Mouse (Mus musculus): ENCODE results near the gene Vmn1r234. TPM values are rescaled to one million over a fixed set of nuclear protein-coding genes. Genes with fewer than 3 reads are reported as not detected.

The Vmn1r234 gene
- total and polyA plus RNA-seq, 3 experiments = not detected

DNA sequence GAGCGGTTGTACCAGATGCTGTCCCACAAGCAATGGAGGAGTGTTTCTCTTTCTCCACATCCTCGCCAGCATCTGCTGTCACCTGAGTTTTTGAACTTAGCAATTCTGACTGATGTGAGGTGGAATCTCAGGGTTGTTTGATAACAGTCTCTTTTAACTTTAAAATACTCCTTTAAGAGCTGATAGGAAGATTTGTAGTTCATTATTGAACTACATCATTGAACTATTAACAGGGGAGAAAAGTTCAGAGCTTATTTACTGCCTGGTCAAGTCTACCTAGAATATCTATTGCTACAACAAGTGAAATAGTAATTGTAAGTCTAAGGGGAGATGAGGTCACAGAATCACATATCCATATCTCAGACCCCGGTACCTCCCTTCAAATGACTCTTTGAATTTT, 56.8 kb downstream of the Vmn1r234 start, which contains the start of gene Vmn1r236:
Vmn1r236 (plus strand) TSS at position 301 of the 400 bp plus-strand sequence.
- no peaks in the 10 kb centered on the region for H3K36me3 ChIP-seq (ENCODE audit: control insufficient read depth in 1 of 2, insufficient read depth in 2 of 2, low read length in 2 of 2)
- H3K27me3 ChIP-seq (ENCODE audit: control insufficient read depth in 1 of 2, insufficient read depth in 2 of 2, low read length in 2 of 2) = no peaks in the 10 kb centered on the region; a peak in 1 of 4 replicates
- no peak for DNase-seq (ENCODE audit: low read depth, low spot score)
- no peak for TF ChIP-seq GABPA (IDR thresholded peaks at IDR 0.05; ENCODE audit: low read depth, low read length)
- TF ChIP-seq RAD21 (IDR thresholded peaks at IDR 0.05; ENCODE audit: low read depth, low read length) = no peak
- TF ChIP-seq MAFK (IDR thresholded peaks at IDR 0.05; ENCODE audit: borderline replicate concordance, low read depth, low read length) = no peak
- no peak for TF ChIP-seq BHLHE40 (IDR thresholded peaks at IDR 0.05; ENCODE audit: borderline replicate concordance, low read depth, low read length)
- no peak for TF ChIP-seq ZNF384 (IDR thresholded peaks at IDR 0.05; ENCODE audit: low read depth, low read length)
- TF ChIP-seq ZC3H11A (IDR thresholded peaks at IDR 0.05; ENCODE audit: low read depth, low read length) = no peak
- TF ChIP-seq ZKSCAN1 (IDR thresholded peaks at IDR 0.05; ENCODE audit: low read depth, low read length) = no peak
- TF ChIP-seq TBP (IDR thresholded peaks at IDR 0.05; ENCODE audit: low read depth, low read length) = no peak
- TF ChIP-seq UBTF (IDR thresholded peaks at IDR 0.05; ENCODE audit: borderline replicate concordance, insufficient read depth, low read depth, low read length) = no peak
- no peak for TF ChIP-seq MAX (IDR thresholded peaks at IDR 0.05; ENCODE audit: low read length)
- no peak for TF ChIP-seq RCOR1 (IDR thresholded peaks at IDR 0.05; ENCODE audit: low read depth, low read length)
- TF ChIP-seq JUND (IDR thresholded peaks at IDR 0.05; ENCODE audit: low read depth, low read length) = no peak
- no peaks in the 10 kb centered on the region for H3K9me3 ChIP-seq (replicated peaks; ENCODE audit: insufficient read depth, low read length)
- H3K79me2 ChIP-seq (ENCODE audit: control insufficient read depth, insufficient read depth, low read length, poor library complexity) = no peaks in the 10 kb centered on the region
- H3K27ac ChIP-seq (ENCODE audit: control insufficient read depth, low read depth, low read length) = no peak within 1 kb of the TSS
- no peak within 1 kb of the TSS for H3K4me3 ChIP-seq (ENCODE audit: control insufficient read depth in 1 of 2, insufficient read depth in 1 of 2, low read depth in 2 of 2, low read length in 2 of 2)
- H3K9ac ChIP-seq (ENCODE audit: control insufficient read depth, low read depth, low read length, poor library complexity, severe bottlenecking) = no peak within 1 kb of the TSS
- H3K4me1 ChIP-seq (ENCODE audit: control insufficient read depth in 1 of 2, insufficient read depth in 2 of 2, low read length in 2 of 2) = no peaks in the 10 kb centered on the region

DNA sequence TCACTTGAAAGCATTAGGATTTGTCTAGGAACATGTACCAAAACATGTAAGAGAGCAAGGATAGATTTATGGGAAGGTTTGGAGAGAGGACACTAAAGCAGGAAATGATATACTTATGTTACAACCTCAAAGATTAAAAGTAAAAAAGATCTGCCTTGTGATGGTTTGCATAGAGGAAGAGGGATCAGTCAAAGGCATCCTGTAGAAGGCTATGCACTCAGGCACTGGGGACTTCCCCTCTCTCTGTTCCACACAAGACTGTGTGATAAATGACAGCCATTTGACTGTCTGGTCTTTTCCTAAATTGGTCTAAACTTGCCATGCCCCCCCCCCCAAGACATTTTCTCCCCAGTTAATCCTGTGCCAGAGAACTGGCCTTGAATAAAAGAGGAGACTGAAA, 58.5 kb downstream of the Vmn1r234 start:
- H3K4me3 ChIP-seq (ENCODE audit: control insufficient read depth in 1 of 2, insufficient read depth in 1 of 2, low read depth in 2 of 2, low read length in 2 of 2) = no peak overlapping the region
- TF ChIP-seq UBTF (IDR thresholded peaks at IDR 0.05; ENCODE audit: borderline replicate concordance, insufficient read depth, low read depth, low read length) (no peak), MAX (IDR thresholded peaks at IDR 0.05; ENCODE audit: low read length) (no peak), ZMIZ1 (IDR thresholded peaks at IDR 0.05; ENCODE audit: low read depth, low read length) (no peak), MYC (IDR thresholded peaks at IDR 0.05; ENCODE audit: low read depth, low read length) (no peak), POLR2AphosphoS2 (IDR thresholded peaks at IDR 0.05; ENCODE audit: low read length) (no peak), MEF2A (IDR thresholded peaks at IDR 0.05; ENCODE audit: extremely low read depth, insufficient replicate concordance, low read depth, low read length, poor library complexity, severe bottlenecking) (no peak), CHD1 (IDR thresholded peaks at IDR 0.05; ENCODE audit: low read depth, low read length) (no peak), CHD2 (IDR thresholded peaks at IDR 0.05; ENCODE audit: low read length) (no peak), ZKSCAN1 (IDR thresholded peaks at IDR 0.05; ENCODE audit: low read depth, low read length) (no peak), MAFK (IDR thresholded peaks at IDR 0.05; ENCODE audit: borderline replicate concordance, low read depth, low read length) (no peak), RCOR1 (IDR thresholded peaks at IDR 0.05; ENCODE audit: low read depth, low read length) (no peak)

More for the DNA sequence above, 58.5 kb downstream of the Vmn1r234 start:
- H3K27me3 ChIP-seq (ENCODE audit: control insufficient read depth in 1 of 2, insufficient read depth in 2 of 2, low read length in 2 of 2) = no peaks in the 10 kb centered on the region
- H3K4me1 ChIP-seq (ENCODE audit: control insufficient read depth in 1 of 2, insufficient read depth in 2 of 2, low read length in 2 of 2) = no peaks in the 10 kb centered on the region
- no peak overlapping the region for H3K9ac ChIP-seq (ENCODE audit: control insufficient read depth, low read depth, low read length, poor library complexity, severe bottlenecking)
- H3K36me3 ChIP-seq (ENCODE audit: control insufficient read depth in 1 of 2, insufficient read depth in 2 of 2, low read length in 2 of 2) = no peaks in the 10 kb centered on the region
- no peaks in the 10 kb centered on the region for H3K9me3 ChIP-seq (replicated peaks; ENCODE audit: insufficient read depth, low read length)
- H3K27ac ChIP-seq (ENCODE audit: control insufficient read depth, low read depth, low read length) = no peak overlapping the region
- DNase-seq (ENCODE audit: low read depth, low spot score) = no peak
- no peaks in the 10 kb centered on the region for H3K79me2 ChIP-seq (ENCODE audit: control insufficient read depth, insufficient read depth, low read length, poor library complexity)

Other genes with a start within 250 kb of the Vmn1r234 start
- gene Vmn1r233, start 229.6 kb upstream of the Vmn1r234 start, total RNA-seq (2012; rRNA removed) = not detected in 2 replicates
- not detected for gene Vmn1r233, start 229.6 kb upstream of the Vmn1r234 start, polyA plus RNA-seq (2012; ENCODE audit: insufficient read depth in 1 of 2, insufficient read length in 2 of 2, low read depth in 1 of 2, low replicate concordance in 2 of 2, missing spikeins in 1 of 2)
- gene Zfp160, start 217.2 kb upstream of the Vmn1r234 start, total RNA-seq (2012; rRNA removed) = 9.1 and 11.6 TPM in 2 replicates
- gene Zfp160, start 217.2 kb upstream of the Vmn1r234 start, polyA plus RNA-seq (2012; ENCODE audit: insufficient read depth in 1 of 2, insufficient read length in 2 of 2, low read depth in 1 of 2, low replicate concordance in 2 of 2, missing spikeins in 1 of 2) = 1 to 10 TPM in 1 of 2 experiments, not detected in 1; 7.7 TPM
- not detected in 2 replicates for gene Vmn1r235, start 30.3 kb downstream of the Vmn1r234 start, total RNA-seq (2012; rRNA removed)
- gene Vmn1r235, start 30.3 kb downstream of the Vmn1r234 start, polyA plus RNA-seq (2012; ENCODE audit: insufficient read depth in 1 of 2, insufficient read length in 2 of 2, low read depth in 1 of 2, low replicate concordance in 2 of 2, missing spikeins in 1 of 2) = not detected
- gene Vmn1r236, start 56.9 kb downstream of the Vmn1r234 start, total RNA-seq (2012; rRNA removed) = not detected in 2 replicates
- under 1 TPM in 1 of 2 experiments, not detected in 1; 0.01 TPM for gene Vmn1r236, start 56.9 kb downstream of the Vmn1r234 start, polyA plus RNA-seq (2012; ENCODE audit: insufficient read depth in 1 of 2, insufficient read length in 2 of 2, low read depth in 1 of 2, low replicate concordance in 2 of 2, missing spikeins in 1 of 2)
- not detected in 2 replicates for gene Vmn1r237, start 85.8 kb downstream of the Vmn1r234 start, total RNA-seq (2012; rRNA removed)
- not detected for gene Vmn1r237, start 85.8 kb downstream of the Vmn1r234 start, polyA plus RNA-seq (2012; ENCODE audit: insufficient read depth in 1 of 2, insufficient read length in 2 of 2, low read depth in 1 of 2, low replicate concordance in 2 of 2, missing spikeins in 1 of 2)
- not detected in 2 replicates for gene Zfp677, start 157.7 kb downstream of the Vmn1r234 start, total RNA-seq (2012; rRNA removed)
- not detected for gene Zfp677, start 157.7 kb downstream of the Vmn1r234 start, polyA plus RNA-seq (2012; ENCODE audit: insufficient read depth in 1 of 2, insufficient read length in 2 of 2, low read depth in 1 of 2, low replicate concordance in 2 of 2, missing spikeins in 1 of 2)
- gene Zfp54, start 197.1 kb downstream of the Vmn1r234 start, total RNA-seq (2012; rRNA removed) = 2.0 and 2.7 TPM in 2 replicates
- gene Zfp54, start 197.1 kb downstream of the Vmn1r234 start, polyA plus RNA-seq (2012; ENCODE audit: insufficient read depth in 1 of 2, insufficient read length in 2 of 2, low read depth in 1 of 2, low replicate concordance in 2 of 2, missing spikeins in 1 of 2) = 1 to 10 TPM in 1 of 2 experiments, not detected in 1; 1.5 TPM
- 5.5 and 6.2 TPM in 2 replicates for gene Zfp51, start 224.3 kb downstream of the Vmn1r234 start, total RNA-seq (2012; rRNA removed)
- gene Zfp51, start 224.3 kb downstream of the Vmn1r234 start, polyA plus RNA-seq (2012; ENCODE audit: insufficient read depth in 1 of 2, insufficient read length in 2 of 2, low read depth in 1 of 2, low replicate concordance in 2 of 2, missing spikeins in 1 of 2) = 1 to 10 TPM in 1 of 2 experiments, not detected in 1; 3.5 TPM